Mouse (Mus musculus) naive thymus-derived CD4-positive, alpha-beta T cell, adult 2 months (primary cell): ENCODE measurements around the gene Edn3.

ENCODE experiments used
- DNase-seq: peaks from one replicate; pipeline ENCODE4 v3.0.0-alpha.2; 2011; ENCODE audit warnings: low read depth

The Edn3 gene

DNA sequence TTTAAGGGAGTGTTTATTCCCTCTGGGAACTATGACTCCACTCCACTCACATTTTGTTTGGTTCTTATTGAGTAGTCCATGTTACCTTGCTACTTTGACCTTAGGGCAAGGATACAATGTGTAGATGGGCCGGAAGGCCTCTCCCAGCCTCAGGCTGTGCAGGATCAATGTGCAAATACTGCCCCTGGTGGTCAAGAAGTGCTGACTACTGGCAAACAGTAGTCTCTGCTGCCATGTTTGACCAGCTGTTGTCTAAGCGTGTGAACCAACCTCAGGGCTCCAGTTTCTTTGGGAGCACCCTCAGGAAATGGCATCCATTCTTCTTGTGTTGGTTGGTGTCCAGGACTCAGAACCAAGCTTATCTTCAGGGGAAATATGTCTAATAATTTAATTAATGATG, 36.6 kb downstream of the Edn3 start:
- no peak for DNase-seq

DNA sequence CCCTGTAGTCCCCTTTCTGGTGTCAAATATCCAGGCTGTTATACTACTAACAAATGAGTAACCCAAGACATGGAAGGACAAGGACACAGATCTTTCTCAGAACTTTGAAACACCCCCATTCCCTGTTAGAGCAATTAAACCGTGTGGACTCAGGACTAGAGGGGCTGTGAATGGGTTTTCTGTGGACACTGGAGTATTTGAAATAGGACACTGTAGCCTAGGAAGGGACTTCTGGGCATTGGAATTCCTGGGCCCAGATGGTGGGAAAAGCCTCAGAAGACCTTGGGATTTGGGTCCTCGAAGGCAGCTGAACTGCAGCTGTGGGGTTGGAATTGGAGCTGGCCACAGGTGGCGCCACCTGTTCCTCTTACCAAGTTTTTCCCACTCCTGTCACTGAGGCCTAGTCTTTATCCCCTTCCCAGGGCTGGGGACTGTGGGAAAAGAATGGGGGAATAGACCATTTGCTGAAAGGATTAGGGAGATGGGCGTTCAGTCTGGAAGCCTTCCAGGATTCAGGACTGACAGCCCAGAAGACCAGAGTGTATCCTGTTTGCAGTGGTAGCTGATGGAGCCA, 37.2 kb downstream of the Edn3 start:
- DNase-seq, result no peak

DNA sequence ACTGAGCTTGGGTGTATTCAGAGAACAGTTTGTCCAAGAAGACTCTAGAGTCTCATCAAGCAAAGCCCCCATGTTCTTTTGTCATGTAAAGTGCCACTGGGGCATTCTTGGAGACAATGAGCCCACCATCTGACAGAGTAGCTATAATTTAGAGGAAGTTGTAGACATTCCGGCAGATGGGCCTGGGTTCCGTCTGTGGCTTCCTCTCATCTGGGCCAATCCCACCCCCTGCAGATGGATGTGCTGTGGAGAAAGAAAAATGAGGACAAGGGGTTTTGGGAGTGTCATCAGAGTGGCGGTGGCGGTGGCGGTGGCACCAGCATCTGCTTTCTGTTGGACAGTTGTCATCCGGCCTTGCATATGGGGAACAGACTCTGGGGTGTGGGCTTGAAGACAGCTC, 42.0 kb downstream of the Edn3 start:
- DNase-seq, result no peak

DNA sequence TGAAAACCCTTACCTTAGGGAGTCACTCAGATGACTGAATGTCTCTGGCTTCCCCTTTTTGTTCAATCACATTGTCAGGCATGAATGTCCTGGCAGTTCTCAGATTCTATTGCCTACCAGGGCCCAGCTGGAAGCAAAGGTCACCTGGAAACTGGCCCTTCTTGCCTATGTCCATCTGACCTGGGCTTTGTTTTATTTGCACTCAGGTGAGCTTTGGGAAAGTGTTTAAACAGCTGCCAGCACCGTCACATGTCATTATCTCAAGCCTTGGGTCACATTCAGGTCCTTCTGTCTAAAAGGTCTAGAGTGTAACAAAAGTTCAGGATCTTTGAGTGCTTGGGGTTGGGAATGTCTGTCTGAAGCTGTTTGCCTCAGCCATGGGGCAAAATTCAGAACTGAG, 43.2 kb downstream of the Edn3 start:
- no peak for DNase-seq

DNA sequence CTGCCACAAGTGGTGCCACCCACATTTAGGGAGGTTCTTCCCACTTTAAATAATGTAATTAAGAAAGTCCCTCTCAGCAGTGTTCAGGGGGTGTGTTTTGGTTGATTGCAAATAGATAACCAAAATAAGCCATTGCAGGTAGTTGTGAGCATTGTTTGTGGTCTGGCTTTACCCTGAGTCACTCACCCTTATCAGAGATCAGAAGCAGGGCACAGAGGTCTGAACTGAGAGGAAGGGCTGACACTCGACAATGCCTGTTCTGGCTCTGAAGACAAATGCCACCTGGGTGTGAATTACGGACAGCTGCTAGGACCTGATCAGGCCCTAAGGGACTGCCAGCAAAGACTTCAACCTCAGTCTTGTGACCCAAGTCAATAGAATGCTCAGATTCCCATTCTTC, 47.5 kb downstream of the Edn3 start:
- no peak for DNase-seq

DNA sequence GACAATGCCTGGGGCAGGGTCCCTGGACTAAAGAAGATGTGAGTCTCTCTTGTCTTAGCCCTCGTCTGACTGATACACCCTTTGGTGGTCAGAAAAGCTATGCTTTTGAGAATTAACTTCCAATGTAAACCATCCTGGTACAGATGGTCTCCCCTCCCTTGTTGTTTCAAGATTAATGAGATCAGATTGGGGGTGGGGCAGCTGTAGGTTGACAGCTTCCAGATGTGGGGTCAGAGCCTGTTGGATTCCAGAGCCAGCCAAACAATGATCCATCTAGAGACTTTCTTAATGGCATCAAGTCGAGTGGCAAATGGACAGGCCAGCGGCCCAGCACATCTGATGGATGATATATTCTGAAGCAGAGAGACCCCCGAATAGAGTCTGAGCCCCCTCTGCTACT, 48.9 kb downstream of the Edn3 start:
- DNase-seq, result no peak

DNA sequence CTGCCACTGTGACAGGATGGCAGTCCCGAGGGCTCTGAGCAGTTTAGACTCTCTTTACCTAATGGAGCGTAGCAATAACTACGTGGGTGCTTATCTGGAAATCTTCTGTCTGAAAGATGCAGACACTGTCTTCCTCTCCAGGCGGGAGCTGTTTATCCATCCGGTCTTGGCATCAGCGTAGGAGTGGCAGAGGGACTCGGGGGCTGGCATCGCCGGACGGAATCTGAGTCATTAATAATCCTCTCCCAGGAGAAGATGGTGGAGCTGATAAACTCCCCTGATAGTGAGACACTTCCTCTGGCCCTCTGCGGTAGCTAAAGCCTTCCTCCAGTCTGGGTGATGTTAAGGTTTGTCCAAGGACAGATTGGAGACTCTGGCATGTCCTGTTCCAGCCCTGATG, 52.9 kb downstream of the Edn3 start:
- no peak for DNase-seq

DNA sequence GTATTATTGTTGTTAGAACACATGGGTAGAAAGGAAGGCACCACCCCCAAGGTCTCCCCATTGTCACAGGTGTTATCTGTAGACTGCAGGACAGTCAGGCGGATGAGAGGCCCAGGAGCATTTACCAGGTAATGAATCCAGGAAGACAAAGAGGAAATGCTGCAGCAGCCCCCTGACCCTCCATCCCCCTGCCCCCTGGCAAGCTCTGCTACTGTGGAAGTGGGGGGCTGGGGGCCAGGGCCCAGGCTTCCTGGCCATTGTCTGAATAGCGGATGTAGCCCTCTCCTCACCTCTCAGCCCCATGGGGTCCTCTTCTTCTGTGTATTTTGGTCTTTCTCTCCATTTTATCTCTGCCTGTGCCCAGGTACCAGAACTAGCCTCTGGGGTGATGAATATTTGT, 55.7 kb downstream of the Edn3 start:
- no peak for DNase-seq

DNA sequence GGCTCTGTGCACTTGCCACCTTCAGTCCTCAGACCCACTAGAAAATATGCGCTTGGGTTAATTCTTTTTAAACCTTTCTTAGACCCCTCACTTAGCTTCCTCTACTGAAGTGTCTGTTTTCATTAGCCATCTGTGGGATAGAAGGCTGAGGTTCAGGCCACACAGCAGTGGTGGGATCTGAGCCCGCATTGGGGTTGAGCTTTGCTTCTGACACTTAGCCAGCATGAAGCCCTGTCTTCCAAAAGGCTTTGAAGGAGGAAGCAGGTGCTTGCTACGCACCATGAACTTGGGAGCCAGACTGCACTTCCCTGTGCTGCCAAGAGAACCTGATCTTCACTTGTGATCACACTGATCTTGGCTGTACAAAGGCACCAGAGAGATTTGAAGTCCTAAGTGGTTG, 59.9 kb downstream of the Edn3 start:
- no peak for DNase-seq

DNA sequence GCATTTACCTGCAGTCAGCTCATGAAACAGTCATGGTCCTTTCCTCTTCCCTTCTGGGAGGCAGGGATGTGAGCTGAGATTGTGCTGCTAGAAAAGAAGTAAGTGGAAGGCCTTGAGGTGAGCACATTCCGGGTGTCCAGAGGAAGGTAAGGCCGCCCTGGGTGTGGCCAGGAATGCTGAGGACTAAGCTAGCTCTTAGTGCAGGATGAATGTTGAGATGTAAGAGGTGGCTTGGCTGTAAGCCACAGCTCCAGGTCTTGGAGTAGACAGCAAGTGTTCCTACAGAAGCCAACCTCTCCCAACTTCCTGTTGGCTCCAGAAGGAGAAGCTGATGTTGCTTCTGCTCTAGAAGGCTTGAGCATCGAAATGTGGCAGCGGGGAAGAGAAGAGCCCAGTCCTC, 67.4 kb downstream of the Edn3 start:
- DNase-seq, result no peak

DNA sequence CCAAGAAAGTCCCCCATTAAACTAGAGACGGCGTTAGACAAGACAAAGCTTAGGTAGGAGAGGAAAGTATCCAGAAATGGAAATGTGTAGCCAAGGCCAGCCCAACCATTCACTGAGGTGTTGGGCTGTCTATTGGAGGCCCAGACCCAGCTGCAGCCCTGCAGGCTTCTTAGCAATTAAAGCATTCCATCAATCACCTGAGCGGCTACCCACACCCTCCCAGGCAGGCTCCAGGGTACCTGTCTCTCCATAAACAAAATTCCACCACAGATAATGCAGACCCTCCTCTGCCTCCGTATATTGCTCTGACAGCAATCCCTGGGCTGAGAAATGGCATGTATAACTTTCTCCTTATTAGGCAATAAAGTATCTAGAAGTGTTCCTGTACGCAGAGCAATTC, 73.2 kb downstream of the Edn3 start:
- DNase-seq, result no peak
